In the genomic region with DNA sequence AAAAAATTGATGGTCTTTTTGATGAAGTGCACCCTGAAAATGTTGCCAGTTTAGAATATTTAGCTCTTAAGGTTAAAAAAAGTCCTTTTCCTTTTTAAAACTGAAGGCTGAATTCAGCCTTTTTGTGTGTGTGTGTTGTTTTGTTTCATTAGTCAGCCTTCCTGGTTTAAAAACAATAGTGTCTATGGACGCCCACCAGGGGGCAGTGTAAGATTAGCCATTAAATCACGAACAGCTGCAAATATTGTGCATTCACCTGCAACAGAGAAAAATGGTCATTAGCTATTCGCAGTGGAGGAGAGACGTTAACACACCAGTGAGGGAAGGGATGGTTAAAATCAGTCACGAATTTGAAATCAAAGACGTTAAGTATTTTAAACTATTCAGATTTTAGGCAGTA, we compare ENCODE assay signal across 9 mouse cellular contexts. TPM values are rescaled to one million over a fixed set of nuclear protein-coding genes. Genes with fewer than 3 reads are reported as not detected.
DNase-seq lines count a peak whose midpoint lies in the region; ATAC-seq and TF ChIP-seq lines count a peak whose summit lies in the region.
"Had no signal": no experiment of that assay in that cellular context is flagged by ENCODE, and none has a peak within 500 bp of the region (broad histone marks: within the 10 kb centered on the region; RNA-seq: fewer than 3 reads in every experiment).

No protein-coding gene starts in this region.

- WGBS in lung, postnatal 0 days: 23% methylated on average over 6 of the region's 6 CpGs

- H3K9me3 ChIP-seq in lung, postnatal 0 days (ENCODE audit: low read length): no peaks in the 10 kb centered on the region
- H3K9me3 ChIP-seq: neural tube, embryonic 13.5 days had no signal

- no peaks in the 10 kb centered on the region for H3K27me3 ChIP-seq in lung, postnatal 0 days (replicated peaks; ENCODE audit: insufficient read depth, low read length)
- H3K27me3 ChIP-seq: neural tube, embryonic 13.5 days had no signal

- H3K4me3 ChIP-seq in lung, postnatal 0 days (ENCODE audit: low read depth, low read length): no peak overlapping the region
- H3K4me3 ChIP-seq: neural tube, embryonic 13.5 days had no signal

- H3K4me1 ChIP-seq in lung, postnatal 0 days (ENCODE audit: insufficient read depth, low read depth, low read length): no peaks in the 10 kb centered on the region

- no peak for TF ChIP-seq EP300 in lung, postnatal 0 days (IDR thresholded peaks at IDR 0.05)

- H3K27ac ChIP-seq in lung, postnatal 0 days (ENCODE audit: low read length): no peak overlapping the region
- H3K27ac ChIP-seq: neural tube, embryonic 13.5 days had no signal

- no peak overlapping the region for H3K4me2 ChIP-seq in lung, postnatal 0 days (replicated peaks; ENCODE audit: low read depth, low read length)
- H3K4me2 ChIP-seq: neural tube, embryonic 13.5 days had no signal

- H3K9ac ChIP-seq in lung, postnatal 0 days (replicated peaks; ENCODE audit: low read depth): no peak overlapping the region
- H3K9ac ChIP-seq: neural tube, embryonic 13.5 days had no signal

- no peaks in the 10 kb centered on the region for H3K36me3 ChIP-seq in lung, postnatal 0 days (ENCODE audit: insufficient read depth, low read length)

- ATAC-seq in lung, postnatal 0 days: no peak
- ATAC-seq in megakaryocyte-erythroid progenitor cell, adult 5-6 weeks (replicated peaks; ENCODE audit: low FRiP score, low TSS enrichment, poor library complexity, severe bottlenecking): no peak

- TF ChIP-seq CTCF in lung, postnatal 0 days (IDR thresholded peaks at IDR 0.05): peak; percentile 74

- DNase-seq in right cerebral cortex, adult 18-20 months: peak; percentile 44
- DNase-seq in right cerebral cortex, postnatal 36 days (ENCODE audit: low spot score in 2 of 2): no peak
- DNase-seq in adrenal gland, postnatal 10 days: peak; percentile 80
- peak; percentile 44 for DNase-seq in embryo, embryonic 9.5 days (ENCODE audit: extremely low spot score)
- DNase-seq in kidney, postnatal 25 days: peak; percentile 63 to 76
- DNase-seq in lung, postnatal 0 days (ENCODE audit: low spot score): peak; percentile 68
- DNase-seq in spleen, adult 18-20 months: peak; percentile 10 to 61

RNA-seq across cellular contexts. Expression of gene 1810030O07Rik, which starts 3.9 kb away (rescaled TPM):
- 10 to 100 TPM; 18.0 to 22.2 TPM for total RNA-seq in adrenal gland, postnatal 10 days (2021)
- polyA plus RNA-seq in lung, postnatal 0 days (2015; fragmentation: Nextera tagmentation; extraction: Ambion mirVana): 22.9 and 26.5 TPM in 2 replicates
- total RNA-seq in megakaryocyte-erythroid progenitor cell, adult 5-6 weeks (2014; fragmentation: Nextera tagmentation): 37.4 and 40.7 TPM in 2 replicates
- 30.7 and 38.6 TPM in 2 replicates for total RNA-seq in megakaryocyte-erythroid progenitor cell, adult 5-6 weeks (2017)

Comparison
In these comparisons a context has a peak if more than half of its experiments do, and no peak if none do; other contexts are left out.
1. DNase-seq: peak in right cerebral cortex, adult 18-20 months (single experiment), adrenal gland, postnatal 10 days (single experiment), embryo, embryonic 9.5 days (single experiment), kidney, postnatal 25 days (2 of 2), lung, postnatal 0 days (single experiment) and spleen, adult 18-20 months (2 of 2); none in right cerebral cortex, postnatal 36 days (0 of 2).